Mouse (Mus musculus): ENCODE measurements around the gene Pdgfc. TPM values are rescaled to one million over a fixed set of nuclear protein-coding genes. Genes with fewer than 3 reads are reported as not detected.

The Pdgfc gene
- polyA plus RNA-seq, 2 experiments, result 0.32 to 0.37 TPM

- DNase-seq (ENCODE audit: low read depth in 3 of 3, low spot score in 3 of 3), result no peak
- H3K9me3 ChIP-seq (ENCODE audit: control insufficient read depth, low read length), result no peaks in the 10 kb centered on the region
- no peaks in the 10 kb centered on the region for H3K36me3 ChIP-seq (replicated peaks; ENCODE audit: control insufficient read depth, insufficient read depth, low read depth)
- H3K27ac ChIP-seq, result no peak overlapping the region
- ATAC-seq (ENCODE audit: insufficient read depth), result no peak
- H3K4me3 ChIP-seq (ENCODE audit: insufficient read depth in 1 of 2, low read depth in 2 of 2, low read length in 2 of 2), result no peak overlapping the region
- no peak for TF ChIP-seq EP300 (IDR thresholded peaks at IDR 0.05; ENCODE audit: low read depth)
- no peak overlapping the region for H3K4me2 ChIP-seq (ENCODE audit: low read depth)
- H3K9ac ChIP-seq (replicated peaks), result no peak overlapping the region
- H3K27me3 ChIP-seq (ENCODE audit: control insufficient read depth, insufficient read depth, low read length), result no peaks in the 10 kb centered on the region
- WGBS (ENCODE audit: insufficient replicate concordance), result 69% methylated on average over 3 of the region's 3 CpGs
- no peaks in the 10 kb centered on the region for H3K4me1 ChIP-seq (replicated peaks; ENCODE audit: control insufficient read depth in 2 of 2, insufficient read depth in 2 of 2, low read length in 1 of 2)
Measured at GRCm38 (mm10) chr3:81112892-81113291, 76.7 kb downstream of the Pdgfc start.

- WGBS (ENCODE audit: insufficient replicate concordance), result 40% methylated on average over 1 of the region's 1 CpGs
- Histone ChIP-seq H3K4me1 (replicated peaks; ENCODE audit: control insufficient read depth in 2 of 2, insufficient read depth in 2 of 2, low read length in 1 of 2) (no peaks in the 10 kb centered on the region), H3K27me3 (ENCODE audit: control insufficient read depth, insufficient read depth, low read length) (no peaks in the 10 kb centered on the region), H3K9me3 (ENCODE audit: control insufficient read depth, low read length) (no peaks in the 10 kb centered on the region), H3K27ac (no peak overlapping the region), H3K4me3 (ENCODE audit: insufficient read depth in 1 of 2, low read depth in 2 of 2, low read length in 2 of 2) (no peak overlapping the region), H3K9ac (replicated peaks) (no peak overlapping the region), H3K36me3 (replicated peaks; ENCODE audit: control insufficient read depth, insufficient read depth, low read depth) (no peaks in the 10 kb centered on the region), H3K4me2 (ENCODE audit: low read depth) (no peak overlapping the region)
- DNase-seq (ENCODE audit: low read depth in 3 of 3, low spot score in 3 of 3) (no peak), ATAC-seq (ENCODE audit: insufficient read depth) (no peak)
- TF ChIP-seq EP300 (IDR thresholded peaks at IDR 0.05; ENCODE audit: low read depth) (no peak), CTCF (IDR thresholded peaks at IDR 0.05; ENCODE audit: low read depth) (no peak)
Measured at GRCm38 (mm10) chr3:81120664-81121063, 84.4 kb downstream of the Pdgfc start.

GRCm38 (mm10) chr3:81121731-81122130 lies 85.5 kb downstream of the Pdgfc start:
- no peak overlapping the region for H3K27ac ChIP-seq
- no peaks in the 10 kb centered on the region for H3K27me3 ChIP-seq (ENCODE audit: control insufficient read depth, insufficient read depth, low read length)
- DNase-seq (ENCODE audit: low read depth in 3 of 3, low spot score in 3 of 3) (no peak), ATAC-seq (ENCODE audit: insufficient read depth) (no peak)
- H3K9ac ChIP-seq (replicated peaks), result no peak overlapping the region
- TF ChIP-seq EP300 (IDR thresholded peaks at IDR 0.05; ENCODE audit: low read depth) (no peak), CTCF (IDR thresholded peaks at IDR 0.05; ENCODE audit: low read depth) (no peak)
- no peak overlapping the region for H3K4me3 ChIP-seq (ENCODE audit: insufficient read depth in 1 of 2, low read depth in 2 of 2, low read length in 2 of 2)
- no peaks in the 10 kb centered on the region for H3K36me3 ChIP-seq (replicated peaks; ENCODE audit: control insufficient read depth, insufficient read depth, low read depth)
- no peaks in the 10 kb centered on the region for H3K4me1 ChIP-seq (replicated peaks; ENCODE audit: control insufficient read depth in 2 of 2, insufficient read depth in 2 of 2, low read length in 1 of 2)
- H3K9me3 ChIP-seq (ENCODE audit: control insufficient read depth, low read length), result no peaks in the 10 kb centered on the region
- no peak overlapping the region for H3K4me2 ChIP-seq (ENCODE audit: low read depth)
- WGBS (ENCODE audit: insufficient replicate concordance), result 57% methylated on average over 1 of the region's 1 CpGs

GRCm38 (mm10) chr3:81123461-81123860 lies 87.2 kb downstream of the Pdgfc start:
- H3K36me3 ChIP-seq (replicated peaks; ENCODE audit: control insufficient read depth, insufficient read depth, low read depth), result no peaks in the 10 kb centered on the region
- no peak overlapping the region for H3K4me3 ChIP-seq (ENCODE audit: insufficient read depth in 1 of 2, low read depth in 2 of 2, low read length in 2 of 2)
- no peak overlapping the region for H3K4me2 ChIP-seq (ENCODE audit: low read depth)
- no peaks in the 10 kb centered on the region for H3K9me3 ChIP-seq (ENCODE audit: control insufficient read depth, low read length)
- H3K27me3 ChIP-seq (ENCODE audit: control insufficient read depth, insufficient read depth, low read length), result no peaks in the 10 kb centered on the region
- ATAC-seq (ENCODE audit: insufficient read depth) (no peak), DNase-seq (ENCODE audit: low read depth in 3 of 3, low spot score in 3 of 3) (no peak)
- TF ChIP-seq EP300 (IDR thresholded peaks at IDR 0.05; ENCODE audit: low read depth) (no peak), CTCF (IDR thresholded peaks at IDR 0.05; ENCODE audit: low read depth) (no peak)
- WGBS (ENCODE audit: insufficient replicate concordance), result 47% methylated on average over 3 of the region's 3 CpGs
- H3K9ac ChIP-seq (replicated peaks), result no peak overlapping the region
- no peak overlapping the region for H3K27ac ChIP-seq
- H3K4me1 ChIP-seq (replicated peaks; ENCODE audit: control insufficient read depth in 2 of 2, insufficient read depth in 2 of 2, low read length in 1 of 2), result no peaks in the 10 kb centered on the region

GRCm38 (mm10) chr3:81127013-81127412 lies 90.8 kb downstream of the Pdgfc start:
- Histone ChIP-seq H3K27ac (no peak overlapping the region), H3K4me2 (ENCODE audit: low read depth) (no peak overlapping the region), H3K9ac (replicated peaks) (no peak overlapping the region), H3K36me3 (replicated peaks; ENCODE audit: control insufficient read depth, insufficient read depth, low read depth) (no peaks in the 10 kb centered on the region), H3K9me3 (ENCODE audit: control insufficient read depth, low read length) (no peaks in the 10 kb centered on the region), H3K27me3 (ENCODE audit: control insufficient read depth, insufficient read depth, low read length) (no peaks in the 10 kb centered on the region), H3K4me3 (ENCODE audit: insufficient read depth in 1 of 2, low read depth in 2 of 2, low read length in 2 of 2) (no peak overlapping the region), H3K4me1 (replicated peaks; ENCODE audit: control insufficient read depth in 2 of 2, insufficient read depth in 2 of 2, low read length in 1 of 2) (no peaks in the 10 kb centered on the region)
- DNase-seq (ENCODE audit: low read depth in 3 of 3, low spot score in 3 of 3) (no peak), ATAC-seq (ENCODE audit: insufficient read depth) (no peak)
- WGBS (ENCODE audit: insufficient replicate concordance), result 45% methylated on average over 2 of the region's 2 CpGs
- TF ChIP-seq CTCF (IDR thresholded peaks at IDR 0.05; ENCODE audit: low read depth), result no peak
- no peak for TF ChIP-seq EP300 (IDR thresholded peaks at IDR 0.05; ENCODE audit: low read depth)

Data from liver, embryonic 14.5 days (tissue).